Mouse (Mus musculus) G1E (cell line): ENCODE measurements around the gene Creb3l1. TPM values are rescaled to one million over a fixed set of nuclear protein-coding genes. Genes with fewer than 3 reads are reported as not detected.

ENCODE experiments used
- ATAC-seq: 2 replicates; pipeline ENCODE4 v1.8.0; 2016; ENCODE audit warnings: mild to moderate bottlenecking; ENCODE audit not compliant: insufficient number of reproducible peaks, poor library complexity, low FRiP score, severe bottlenecking; ENCODE audit errors: extremely low read depth
- DNase-seq: peaks from one replicate; pipeline ENCODE4 v3.0.0; 2012; ENCODE audit warnings: low spot score
- H3K27me3 ChIP-seq: 2 replicates; pipeline ENCODE4 v1.6.1; 2012; ENCODE audit warnings: mild to moderate bottlenecking, low read length, inconsistent platforms; ENCODE audit not compliant: insufficient read depth
- H3K36me3 ChIP-seq: replicated peaks from 2 replicates; pipeline ENCODE3; 2012; ENCODE audit warnings: mild to moderate bottlenecking, inconsistent platforms
- H3K4me1 ChIP-seq: 2 replicates; pipeline ENCODE4 v1.6.1; 2012; ENCODE audit warnings: low read depth, low read length, inconsistent platforms, mixed read lengths; ENCODE audit not compliant: insufficient read depth
- H3K4me3 ChIP-seq: 2 replicates; pipeline ENCODE4 v1.5.1; 2012; ENCODE audit warnings: low read depth, mild to moderate bottlenecking, inconsistent platforms, low read length, moderate library complexity, mixed read lengths
- H3K9me3 ChIP-seq: replicated peaks from 2 replicates; pipeline ENCODE4 v1.6.1; 2012; ENCODE audit warnings: inconsistent platforms
- CTCF ChIP-seq: IDR thresholded peaks from 2 replicates; pipeline ENCODE4 v1.5.1; 2012; ENCODE audit warnings: low read depth, low read length, inconsistent platforms, mixed read lengths
- GATA1 ChIP-seq: IDR thresholded peaks from 2 replicates; pipeline ENCODE4 v1.6.1; 2012; ENCODE audit warnings: borderline replicate concordance, low read length, inconsistent platforms, mixed read lengths
- GATA2 ChIP-seq: IDR thresholded peaks from 2 replicates; pipeline ENCODE4 v1.6.1; 2012; ENCODE audit warnings: low read depth, low read length, inconsistent platforms, borderline replicate concordance
- POLR2AphosphoS5 ChIP-seq: IDR thresholded peaks from 2 replicates; pipeline ENCODE4 v1.6.1; 2012; ENCODE audit warnings: low read depth, low read length, inconsistent platforms; ENCODE audit not compliant: insufficient replicate concordance
- TAL1 ChIP-seq: conservative IDR thresholded peaks from 2 replicates; pipeline ENCODE4 v1.6.1; 2012; ENCODE audit warnings: low read depth, low read length, inconsistent platforms, mixed read lengths
- polyA plus RNA-seq: library from polyadenylated mRNA; stranded (reverse); fragments of >175 nt; gene quantifications from 2 replicates; pipeline ENCODE4 v1.2.3, GENCODE M21; 2012
- total RNA-seq, 2 experiments: library from RNA; stranded (forward) in 1 of 2; stranded (reverse) in 1 of 2; fragments of 200-1000 nt in 1 of 2; fragments of >200 nt in 1 of 2; fragmentation: Nextera tagmentation in 1 of 2; gene quantifications; 2 replicates each; pipeline ENCODE4 v1.2.3; 2014 to 2017

The Creb3l1 gene
- total and polyA plus RNA-seq, 3 experiments = 1.4 to 2.5 (median 1.4) TPM

DNA sequence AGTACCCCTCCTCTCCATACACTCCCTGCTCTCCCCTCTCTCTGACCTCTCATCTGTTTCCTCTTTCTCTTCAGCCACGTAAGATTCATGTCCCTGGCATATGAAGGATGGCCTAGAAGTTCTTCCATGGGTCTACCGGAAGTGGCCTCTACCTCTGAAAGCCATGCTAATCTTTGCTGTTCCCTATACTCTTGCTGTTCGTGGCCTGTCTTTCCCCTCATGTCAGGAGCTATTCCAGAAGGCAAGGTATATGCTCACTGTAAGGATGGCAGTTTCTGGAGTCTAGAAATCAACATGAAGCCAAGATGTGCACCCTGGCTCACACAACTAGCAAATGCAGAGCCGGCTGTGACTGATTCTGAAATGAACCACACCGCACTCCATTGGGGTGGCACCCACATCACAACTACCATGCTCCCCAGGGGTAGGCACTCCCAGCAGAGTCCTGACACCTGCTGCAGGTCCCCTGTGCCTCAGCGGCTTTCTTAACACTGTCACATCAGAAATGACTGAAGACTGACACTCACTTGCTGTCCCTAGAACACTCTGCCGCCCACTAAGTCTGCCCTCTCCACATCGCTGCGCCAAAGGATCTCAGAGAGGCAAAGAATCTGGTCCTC lies 39.3 kb downstream of the Creb3l1 start:
- no peak for TF ChIP-seq GATA2
- Histone ChIP-seq H3K9me3 (no peaks in the 10 kb centered on the region), H3K36me3 (no peaks in the 10 kb centered on the region), H3K4me1 (peaks cover 22% of the 10 kb centered on the region), H3K27me3 (peaks cover 52% of the 10 kb centered on the region), H3K4me3 (no peak overlapping the region)
- ATAC-seq = no peak
- no peak for DNase-seq

GRCm38 (mm10) chr2:91984439-91984838 lies 39.9 kb downstream of the Creb3l1 start:
- ATAC-seq = peak; percentile 92
- no peaks in the 10 kb centered on the region for H3K36me3 ChIP-seq

DNA sequence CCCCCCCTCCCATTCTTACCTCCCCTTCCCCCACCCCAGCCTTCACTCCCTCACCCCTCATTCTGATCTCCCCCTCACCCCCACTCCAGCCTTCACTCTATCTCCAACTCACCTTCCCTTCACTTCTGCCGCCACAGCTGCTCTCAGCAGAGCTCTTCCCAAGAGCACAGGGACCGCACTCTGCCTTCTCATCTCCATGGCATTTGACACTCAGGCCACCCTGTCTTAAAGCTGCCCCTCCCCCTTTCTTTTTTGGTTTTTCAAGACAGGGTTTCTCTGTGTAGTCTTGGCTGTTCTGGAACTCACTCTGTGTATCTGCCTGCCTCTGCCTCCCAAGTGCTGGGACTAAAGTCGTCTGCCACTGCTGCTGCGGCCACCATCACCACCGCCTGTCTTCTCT lies 43.5 kb downstream of the Creb3l1 start:
- no peak for ATAC-seq
- Histone ChIP-seq H3K4me3 (no peak overlapping the region), H3K27me3 (peaks cover 71% of the 10 kb centered on the region), H3K4me1 (peaks cover 15% of the 10 kb centered on the region), H3K36me3 (no peaks in the 10 kb centered on the region), H3K9me3 (no peaks in the 10 kb centered on the region)
- TF ChIP-seq POLR2AphosphoS5 = no peak
- TF ChIP-seq GATA1 = no peak
- no peak for TF ChIP-seq GATA2
- no peak for TF ChIP-seq CTCF
- no peak for TF ChIP-seq TAL1
- DNase-seq = no peak

More at GRCm38 (mm10) chr2:91984439-91984838, 39.9 kb downstream of the Creb3l1 start:
- TF ChIP-seq POLR2AphosphoS5 (no peak), GATA2 (no peak), GATA1 (no peak), TAL1 (no peak), CTCF (no peak)
- Histone ChIP-seq H3K27me3 (peaks cover 56% of the 10 kb centered on the region), H3K4me3 (peak overlapping the region; percentile 62; the same call in 1 of the 2 replicates), H3K9me3 (no peaks in the 10 kb centered on the region), H3K4me1 (peaks cover 22% of the 10 kb centered on the region)
- peak; percentile 89 for DNase-seq

- peaks cover 73% of the 10 kb centered on the region for H3K27me3 ChIP-seq
- DNase-seq (no peak), ATAC-seq (no peak)
- no peak for TF ChIP-seq POLR2AphosphoS5
- no peak for TF ChIP-seq GATA1
- TF ChIP-seq TAL1 = no peak
- TF ChIP-seq GATA2 = no peak
- TF ChIP-seq CTCF = no peak
- no peaks in the 10 kb centered on the region for H3K36me3 ChIP-seq
- peaks cover 12% of the 10 kb centered on the region for H3K4me1 ChIP-seq
- no peak overlapping the region for H3K4me3 ChIP-seq
- no peaks in the 10 kb centered on the region for H3K9me3 ChIP-seq
Measured at GRCm38 (mm10) chr2:91980245-91980644, 44.1 kb downstream of the Creb3l1 start.

- no peak for TF ChIP-seq GATA2
- TF ChIP-seq TAL1 = no peak
- no peak for TF ChIP-seq CTCF
- no peak for TF ChIP-seq POLR2AphosphoS5
- Histone ChIP-seq H3K27me3 (peaks cover 81% of the 10 kb centered on the region), H3K4me1 (no peaks in the 10 kb centered on the region), H3K36me3 (no peaks in the 10 kb centered on the region), H3K4me3 (no peak overlapping the region), H3K9me3 (no peaks in the 10 kb centered on the region)
- ATAC-seq (no peak), DNase-seq (no peak)
Measured at GRCm38 (mm10) chr2:91978547-91978946, 45.8 kb downstream of the Creb3l1 start.

DNA sequence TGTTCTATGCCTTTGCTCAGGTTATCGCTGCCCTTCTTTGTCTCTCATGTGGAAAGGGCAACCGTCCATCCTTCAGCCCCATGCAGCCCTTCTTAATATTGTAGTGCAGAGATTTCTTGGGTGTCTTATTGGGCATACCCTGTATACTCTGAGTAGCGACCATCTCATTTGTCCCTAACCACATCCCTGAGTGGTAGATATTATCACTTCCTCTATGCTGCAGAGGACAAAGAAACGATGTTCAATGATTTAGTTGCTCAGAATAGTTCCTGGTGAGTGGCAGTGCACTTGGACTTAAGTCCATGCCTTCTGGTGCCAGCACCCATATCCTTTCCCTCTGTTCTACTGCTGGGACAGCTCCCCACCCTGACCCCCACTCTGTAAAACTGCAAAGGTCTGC lies 46.3 kb downstream of the Creb3l1 start:
- ATAC-seq (no peak), DNase-seq (no peak)
- no peak for TF ChIP-seq GATA2
- TF ChIP-seq POLR2AphosphoS5 = no peak
- TF ChIP-seq GATA1 = no peak
- no peak for TF ChIP-seq TAL1
- no peak for TF ChIP-seq CTCF
- H3K9me3 ChIP-seq = no peaks in the 10 kb centered on the region
- no peaks in the 10 kb centered on the region for H3K4me1 ChIP-seq
- H3K36me3 ChIP-seq = no peaks in the 10 kb centered on the region
- H3K4me3 ChIP-seq = no peak overlapping the region
- peaks cover 81% of the 10 kb centered on the region for H3K27me3 ChIP-seq
